Mouse (Mus musculus): ENCODE results near the gene Tmem178b.

DNA sequence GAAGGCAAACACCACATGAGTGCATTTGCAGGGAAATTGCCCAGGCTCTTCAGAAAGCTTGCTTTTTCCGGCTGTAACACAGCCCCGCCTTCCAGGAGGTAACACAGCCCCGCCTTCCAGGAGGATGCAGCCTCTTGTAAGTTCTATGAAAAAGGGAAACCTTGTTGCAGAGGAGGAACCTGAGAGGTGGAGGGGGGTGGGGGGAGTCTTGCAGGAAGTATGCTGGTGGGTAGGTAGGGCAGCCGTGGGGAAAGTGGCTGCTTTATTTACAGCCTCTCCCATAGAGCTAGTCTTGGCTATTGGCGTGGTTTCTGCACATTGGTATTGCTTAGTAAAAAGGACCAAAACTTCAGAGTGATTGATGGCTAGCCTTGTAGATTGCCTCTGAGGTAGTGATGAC, 140.3 kb downstream of the Tmem178b start:
- TF ChIP-seq GATA1 (IDR thresholded peaks at IDR 0.05; ENCODE audit: low read length) (no peak), TAL1 (IDR thresholded peaks at IDR 0.05; ENCODE audit: low read length) (no peak)
